Mouse (Mus musculus) G1E-ER4 (cell line): Measurements from ENCODE around the gene H2-DMb1. TPM values are rescaled to one million over a fixed set of nuclear protein-coding genes. Genes with fewer than 3 reads are reported as not detected.

Experiments
- GATA1 ChIP-seq: IDR thresholded peaks from one replicate; pipeline ENCODE4 v1.8.0; 2012; ENCODE audit warnings: low read length, inconsistent platforms
- polyA plus RNA-seq: library from polyadenylated mRNA; stranded (reverse); fragments of >175 nt; gene quantifications from 2 replicates; pipeline ENCODE4 v1.2.3, GENCODE M21; 2012

H2-DMb1 gene
- polyA plus RNA-seq, 1 experiment = 0.10 TPM

DNA sequence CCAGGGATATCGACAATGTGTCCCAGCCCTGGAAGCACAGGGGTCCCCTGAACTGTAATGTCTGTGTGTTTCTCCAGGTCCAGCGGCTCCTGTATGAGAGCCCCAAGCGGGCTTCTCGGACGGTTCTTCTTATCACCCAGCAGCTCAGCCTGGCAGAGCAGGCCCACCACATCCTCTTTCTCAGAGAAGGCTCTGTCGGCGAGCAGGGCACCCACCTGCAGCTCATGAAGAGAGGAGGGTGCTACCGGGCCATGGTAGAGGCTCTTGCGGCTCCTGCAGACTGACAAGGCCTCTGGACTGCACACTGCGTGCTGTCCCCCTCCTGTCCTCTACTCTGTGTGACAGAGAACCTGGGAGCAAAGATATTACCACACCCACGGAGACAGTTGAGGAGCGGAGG lies 43.6 kb downstream of the H2-DMb1 start:
- no peak for TF ChIP-seq GATA1

GRCm38 (mm10) chr17:34196941-34197894 lies 44.3 kb downstream of the H2-DMb1 start, which contains the start of gene Psmb8:
TSS of gene Psmb8 (plus strand) at chr17:34197721.
- no peak for TF ChIP-seq GATA1

GRCm38 (mm10) chr17:34197904-34198520 lies 45.1 kb downstream of the H2-DMb1 start:
- no peak for TF ChIP-seq GATA1

- TF ChIP-seq GATA1 = no peak
Measured at GRCm38 (mm10) chr17:34198521-34198912, 45.6 kb downstream of the H2-DMb1 start.

DNA sequence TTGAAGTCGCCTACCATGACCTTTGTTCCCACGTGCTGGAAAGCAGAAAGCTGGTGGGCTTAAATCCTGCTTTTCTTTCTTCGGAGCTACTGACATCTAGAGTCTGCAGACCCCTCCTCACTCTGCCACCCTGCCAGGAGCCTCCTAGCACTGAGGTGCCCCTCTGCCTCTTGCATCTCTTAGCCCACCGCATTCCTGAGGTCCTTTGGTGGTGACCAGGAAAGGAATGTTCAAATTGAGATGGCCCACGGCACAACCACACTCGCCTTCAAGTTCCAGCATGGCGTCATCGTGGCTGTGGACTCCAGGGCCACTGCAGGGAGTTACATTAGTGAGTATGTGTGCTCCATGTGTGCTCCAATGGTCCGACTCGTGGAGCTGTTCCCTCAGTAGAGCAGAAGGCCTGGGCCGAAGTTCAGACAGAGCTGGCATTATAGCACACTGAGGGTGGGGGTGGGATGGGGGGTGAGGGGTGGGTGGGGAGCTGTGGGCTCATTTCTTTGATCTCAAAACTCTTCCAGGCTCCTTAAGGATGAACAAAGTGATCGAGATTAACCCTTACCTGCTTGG lies 46.3 kb downstream of the H2-DMb1 start:
- no peak for TF ChIP-seq GATA1

GRCm38 (mm10) chr17:34200047-34200446 lies 47.2 kb downstream of the H2-DMb1 start:
- no peak for TF ChIP-seq GATA1

- TF ChIP-seq GATA1 = no peak
Measured at GRCm38 (mm10) chr17:34200772-34201505, 48.1 kb downstream of the H2-DMb1 start.

GRCm38 (mm10) chr17:34201506-34202055 lies 48.7 kb downstream of the H2-DMb1 start:
- TF ChIP-seq GATA1 = no peak

DNA sequence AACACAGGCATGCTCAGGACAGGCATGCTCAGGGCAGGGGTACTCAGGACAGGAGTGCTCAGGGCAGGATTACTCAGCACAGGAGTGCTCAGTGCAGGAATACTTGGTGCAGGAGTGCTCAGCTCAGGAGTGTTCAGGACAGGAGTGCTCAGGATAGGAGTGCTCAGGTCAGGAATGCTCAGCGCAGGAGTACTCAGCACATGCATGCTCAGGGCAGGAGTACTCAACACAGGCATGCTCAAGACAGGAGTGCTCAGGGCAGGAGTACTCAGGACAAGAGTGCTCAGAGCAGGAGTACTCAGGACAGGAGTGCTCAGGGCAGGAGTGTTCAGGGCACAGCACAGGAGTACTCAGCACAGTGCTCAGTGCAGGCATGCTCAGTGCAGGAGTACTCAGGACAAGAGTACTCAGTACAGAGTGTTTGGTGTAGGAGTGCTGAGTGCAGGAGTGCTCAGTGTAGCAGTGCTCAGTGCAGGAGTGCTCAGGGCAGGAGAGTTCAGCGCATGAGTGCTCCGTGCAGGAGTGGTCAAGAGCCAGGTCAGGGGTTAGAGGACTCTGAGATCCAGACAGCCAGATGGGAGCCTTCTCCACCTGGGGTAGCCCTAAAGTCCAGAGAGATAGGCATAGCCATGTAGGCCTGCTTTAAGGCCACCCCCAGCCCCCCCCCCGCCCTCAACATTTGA lies 50.0 kb downstream of the H2-DMb1 start:
- TF ChIP-seq GATA1 = no peak

GRCm38 (mm10) chr17:34203444-34203843 lies 50.6 kb downstream of the H2-DMb1 start, which contains the start of gene Tap2:
TSS of gene Tap2 (plus strand) at chr17:34203527.
- TF ChIP-seq GATA1 = no peak

DNA sequence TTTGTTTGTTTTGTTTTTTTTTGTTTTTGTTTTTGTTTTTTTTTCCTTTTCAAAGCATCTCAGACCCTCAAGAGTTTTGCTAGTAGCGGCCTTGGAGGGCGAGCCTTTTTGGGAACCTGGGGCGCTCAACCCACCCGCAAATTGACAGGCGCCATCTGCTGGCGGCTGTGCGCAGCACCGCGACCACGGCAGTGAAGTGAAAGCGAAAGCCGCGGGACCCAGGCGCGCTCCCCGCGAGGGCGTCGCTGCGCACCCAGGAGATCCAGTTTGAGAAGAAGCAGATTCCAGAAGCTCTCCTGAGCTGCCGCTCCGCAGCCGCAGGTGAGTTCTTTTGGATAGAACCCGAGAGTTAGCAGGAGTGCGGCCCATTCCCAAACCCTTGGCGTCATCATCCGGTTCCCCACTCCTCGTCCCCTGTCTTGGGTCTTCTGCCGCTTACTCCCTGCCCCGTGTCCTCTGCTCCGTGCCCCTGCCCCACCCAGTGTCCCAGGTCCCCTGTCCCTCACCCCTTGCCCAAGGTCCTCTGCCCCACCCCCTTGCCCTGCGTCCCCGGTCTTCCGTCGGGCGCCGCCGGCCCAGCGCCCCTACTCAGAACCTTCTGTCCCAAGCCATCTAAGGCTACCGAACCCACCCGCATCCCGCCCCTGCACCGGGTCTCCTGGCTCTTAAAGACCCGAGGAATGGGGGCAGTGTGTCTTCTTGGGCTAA lies 51.6 kb downstream of the H2-DMb1 start:
- TF ChIP-seq GATA1 = no peak

DNA sequence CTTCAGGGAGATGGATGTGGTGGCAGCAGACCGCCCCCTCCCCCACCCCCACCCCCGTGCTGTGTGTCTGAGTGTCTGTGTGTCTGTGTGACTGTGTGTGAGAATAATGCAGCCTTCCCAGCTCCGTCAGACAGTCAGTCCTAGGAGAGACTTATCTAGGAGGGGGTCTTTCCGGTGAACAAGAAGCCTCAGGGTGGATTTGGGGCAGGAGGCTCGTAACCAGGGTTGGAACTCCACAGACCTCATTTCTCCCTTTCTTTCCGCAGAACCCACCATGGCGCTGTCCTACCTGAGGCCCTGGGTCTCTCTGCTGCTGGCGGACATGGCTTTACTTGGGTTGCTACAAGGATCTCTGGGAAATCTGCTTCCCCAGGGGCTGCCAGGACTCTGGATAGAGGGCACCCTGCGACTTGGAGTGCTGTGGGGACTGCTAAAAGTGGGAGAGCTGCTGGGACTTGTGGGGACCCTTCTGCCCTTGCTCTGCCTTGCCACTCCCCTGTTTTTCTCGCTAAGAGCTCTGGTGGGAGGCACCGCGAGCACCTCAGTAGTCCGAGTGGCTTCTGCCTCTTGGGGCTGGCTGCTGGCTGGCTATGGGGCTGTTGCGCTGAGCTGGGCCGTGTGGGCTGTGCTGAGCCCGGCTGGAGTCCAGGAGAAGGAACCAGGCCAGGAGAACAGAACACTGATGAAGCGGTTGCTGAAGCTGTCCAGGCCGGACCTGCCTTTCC lies 52.3 kb downstream of the H2-DMb1 start:
- TF ChIP-seq GATA1 = no peak

DNA sequence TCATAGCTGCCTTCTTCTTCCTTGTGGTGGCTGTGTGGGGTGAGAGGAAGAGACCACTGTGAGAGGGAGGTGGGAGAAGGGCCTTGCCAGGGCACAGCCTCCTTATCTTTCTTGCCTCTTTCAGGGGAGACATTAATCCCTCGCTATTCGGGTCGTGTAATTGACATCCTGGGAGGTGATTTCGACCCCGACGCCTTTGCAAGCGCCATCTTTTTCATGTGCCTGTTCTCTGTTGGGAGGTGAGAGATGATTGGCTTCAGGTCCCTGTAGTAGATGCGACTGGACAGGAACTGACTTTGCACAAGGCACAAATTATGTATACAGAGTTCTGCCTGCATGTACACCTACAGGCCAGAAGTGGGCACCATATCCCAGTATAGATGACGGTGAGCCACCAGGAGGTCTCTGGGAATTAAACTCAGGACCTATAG lies 52.9 kb downstream of the H2-DMb1 start:
- TF ChIP-seq GATA1 = no peak
